Comparison of ENCODE assay signal across 19 mouse cellular contexts in the genomic region with DNA sequence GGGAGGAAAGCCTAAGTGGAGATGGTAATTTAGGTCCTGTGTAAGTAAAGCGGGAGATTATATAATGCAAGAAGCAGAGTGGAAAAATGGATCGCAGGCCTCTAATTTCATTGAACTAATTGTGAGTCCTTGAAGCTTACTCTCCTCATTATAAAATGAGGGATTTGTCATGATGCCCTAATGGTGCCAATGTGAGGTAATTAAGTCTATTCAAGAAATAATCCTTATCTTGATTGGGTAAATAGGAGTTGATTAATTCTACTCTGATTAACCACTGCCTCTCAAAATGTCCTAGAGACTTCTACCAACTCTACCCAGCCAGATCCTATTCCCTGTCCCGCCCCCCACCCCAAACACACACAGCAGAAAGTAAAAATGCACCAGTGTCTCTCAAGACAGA.
DNase-seq lines count a peak whose midpoint lies in the region; ATAC-seq and TF ChIP-seq lines count a peak whose summit lies in the region.
"Had no signal": no experiment of that assay in that cellular context is flagged by ENCODE, and none has a peak within 500 bp of the region (broad histone marks: within the 10 kb centered on the region; RNA-seq: fewer than 3 reads in every experiment).

No protein-coding gene starts in this region.

- DNase-seq in forebrain, embryonic 11.5 days (ENCODE audit: low spot score): no peak
- no peak for DNase-seq in forebrain, embryonic 10.5 days (ENCODE audit: extremely low spot score, low spot score)
- peak; percentile 25 for DNase-seq in Muller cell, postnatal 12 days (ENCODE audit: inconsistent ontology term)
- no peak for DNase-seq in forebrain, postnatal 0 days
- no peak for DNase-seq in heart, embryonic 10.5 days (ENCODE audit: low spot score)
- DNase-seq: adrenal gland, postnatal 14 days; B cell, adult 2 months; cerebellum, adult 2 months; cerebellum, postnatal 10 days; gastrocnemius, postnatal 14 days; heart, adult 2 months had no signal

- no peaks in the 10 kb centered on the region for H3K9me3 ChIP-seq in forebrain, embryonic 11.5 days (ENCODE audit: control insufficient read depth, low read length)
- no peaks in the 10 kb centered on the region for H3K9me3 ChIP-seq in forebrain, embryonic 10.5 days
- H3K9me3 ChIP-seq in forebrain, embryonic 13.5 days (replicated peaks): no peaks in the 10 kb centered on the region
- no peaks in the 10 kb centered on the region for H3K9me3 ChIP-seq in forebrain, postnatal 0 days (ENCODE audit: low read length)
- no peaks in the 10 kb centered on the region for H3K9me3 ChIP-seq in heart, embryonic 10.5 days
- no peaks in the 10 kb centered on the region for H3K9me3 ChIP-seq in intestine, postnatal 0 days (ENCODE audit: control insufficient read depth)
- H3K9me3 ChIP-seq: embryonic facial prominence, embryonic 10.5 days; G1E; heart, embryonic 12.5 days; hindbrain, embryonic 10.5 days had no signal

- no peak for TF ChIP-seq CTCF in forebrain, postnatal 0 days (IDR thresholded peaks at IDR 0.05; ENCODE audit: low read depth)
- no peak for TF ChIP-seq CTCF in intestine, postnatal 0 days (IDR thresholded peaks at IDR 0.05; ENCODE audit: low read depth)

- H3K4me1 ChIP-seq in forebrain, embryonic 11.5 days (replicated peaks; ENCODE audit: control insufficient read depth, insufficient read depth, low read length): no peaks in the 10 kb centered on the region; the same call in 1 of the 2 replicates
- peaks cover 14% of the 10 kb centered on the region for H3K4me1 ChIP-seq in forebrain, embryonic 10.5 days
- peaks cover 31% of the 10 kb centered on the region for H3K4me1 ChIP-seq in forebrain, embryonic 13.5 days
- no peaks in the 10 kb centered on the region for H3K4me1 ChIP-seq in forebrain, postnatal 0 days (ENCODE audit: insufficient read depth)
- no peaks in the 10 kb centered on the region for H3K4me1 ChIP-seq in heart, embryonic 10.5 days
- no peaks in the 10 kb centered on the region for H3K4me1 ChIP-seq in intestine, postnatal 0 days (replicated peaks; ENCODE audit: control insufficient read depth, insufficient read depth, low read length)
- H3K4me1 ChIP-seq: hindbrain, embryonic 10.5 days had no signal

- H3K4me3 ChIP-seq in forebrain, embryonic 11.5 days (ENCODE audit: low read depth, low read length): no peak overlapping the region
- no peak overlapping the region for H3K4me3 ChIP-seq in forebrain, embryonic 10.5 days
- H3K4me3 ChIP-seq in forebrain, embryonic 13.5 days: no peak overlapping the region
- no peak overlapping the region for H3K4me3 ChIP-seq in forebrain, postnatal 0 days (ENCODE audit: low read depth, low read length)
- H3K4me3 ChIP-seq in heart, embryonic 10.5 days: no peak overlapping the region
- no peak overlapping the region for H3K4me3 ChIP-seq in intestine, postnatal 0 days (ENCODE audit: low read depth, low read length)
- H3K4me3 ChIP-seq: embryonic facial prominence, embryonic 10.5 days; heart, adult 2 months; heart, embryonic 12.5 days; hindbrain, embryonic 10.5 days had no signal

- no peak overlapping the region for H3K9ac ChIP-seq in forebrain, embryonic 11.5 days (ENCODE audit: low read length)
- no peak overlapping the region for H3K9ac ChIP-seq in forebrain, embryonic 13.5 days
- H3K9ac ChIP-seq in forebrain, postnatal 0 days: no peak overlapping the region
- H3K9ac ChIP-seq in intestine, postnatal 0 days (ENCODE audit: low read depth, low read length): no peak overlapping the region
- H3K9ac ChIP-seq: heart, embryonic 12.5 days; hindbrain, embryonic 14.5 days had no signal

- H3K27ac ChIP-seq in forebrain, embryonic 11.5 days (ENCODE audit: low read depth, low read length): no peak overlapping the region
- no peak overlapping the region for H3K27ac ChIP-seq in forebrain, embryonic 10.5 days
- no peak overlapping the region for H3K27ac ChIP-seq in forebrain, embryonic 13.5 days
- H3K27ac ChIP-seq in forebrain, postnatal 0 days (ENCODE audit: low read depth, low read length): no peak overlapping the region
- no peak overlapping the region for H3K27ac ChIP-seq in heart, embryonic 10.5 days
- H3K27ac ChIP-seq in intestine, postnatal 0 days (ENCODE audit: low read depth, low read length): no peak overlapping the region
- H3K27ac ChIP-seq: embryonic facial prominence, embryonic 10.5 days; heart, adult 2 months; hindbrain, embryonic 10.5 days; hindbrain, embryonic 14.5 days had no signal

- H3K27me3 ChIP-seq in forebrain, embryonic 11.5 days (ENCODE audit: control insufficient read depth, insufficient read depth, low read length): no peaks in the 10 kb centered on the region
- H3K27me3 ChIP-seq in forebrain, embryonic 10.5 days (ENCODE audit: poor library complexity, severe bottlenecking): no peaks in the 10 kb centered on the region
- no peaks in the 10 kb centered on the region for H3K27me3 ChIP-seq in forebrain, embryonic 13.5 days
- no peaks in the 10 kb centered on the region for H3K27me3 ChIP-seq in forebrain, postnatal 0 days (ENCODE audit: insufficient read depth, low read length)
- H3K27me3 ChIP-seq in heart, embryonic 10.5 days (ENCODE audit: insufficient read depth, poor library complexity, severe bottlenecking): no peaks in the 10 kb centered on the region
- no peaks in the 10 kb centered on the region for H3K27me3 ChIP-seq in intestine, postnatal 0 days (replicated peaks; ENCODE audit: control insufficient read depth, insufficient read depth, low read length)
- H3K27me3 ChIP-seq: heart, embryonic 12.5 days had no signal

- H3K36me3 ChIP-seq in forebrain, embryonic 11.5 days (ENCODE audit: control insufficient read depth, insufficient read depth, low read length): no peaks in the 10 kb centered on the region
- H3K36me3 ChIP-seq in forebrain, embryonic 10.5 days (replicated peaks): no peaks in the 10 kb centered on the region
- H3K36me3 ChIP-seq in forebrain, embryonic 13.5 days (ENCODE audit: poor library complexity, severe bottlenecking): no peaks in the 10 kb centered on the region
- no peaks in the 10 kb centered on the region for H3K36me3 ChIP-seq in forebrain, postnatal 0 days (ENCODE audit: insufficient read depth)
- no peaks in the 10 kb centered on the region for H3K36me3 ChIP-seq in heart, embryonic 10.5 days
- H3K36me3 ChIP-seq in intestine, postnatal 0 days (ENCODE audit: control insufficient read depth, insufficient read depth): no peaks in the 10 kb centered on the region
- H3K36me3 ChIP-seq: embryonic facial prominence, embryonic 10.5 days; G1E; heart, embryonic 12.5 days; hindbrain, embryonic 10.5 days had no signal

- no peak overlapping the region for H3K4me2 ChIP-seq in forebrain, embryonic 11.5 days (ENCODE audit: low read depth, low read length, severe bottlenecking)
- no peak overlapping the region for H3K4me2 ChIP-seq in forebrain, embryonic 13.5 days
- H3K4me2 ChIP-seq in forebrain, postnatal 0 days (ENCODE audit: low read depth): no peak overlapping the region
- no peak overlapping the region for H3K4me2 ChIP-seq in intestine, postnatal 0 days (replicated peaks; ENCODE audit: low read depth)
- H3K4me2 ChIP-seq: heart, embryonic 12.5 days; hindbrain, embryonic 14.5 days had no signal

- peak; percentile 87 for ATAC-seq in forebrain, embryonic 11.5 days (replicated peaks; ENCODE audit: low FRiP score)
- peak; percentile 91 for ATAC-seq in forebrain, embryonic 13.5 days
- ATAC-seq in forebrain, postnatal 0 days: peak; percentile 38; the same call in 1 of the 2 replicates
- no peak for ATAC-seq in intestine, postnatal 0 days
- ATAC-seq: CD4-positive, CD25-positive, alpha-beta regulatory T cell, adult 4 months had no signal

- WGBS in forebrain, embryonic 11.5 days: 47% methylated on average over 3 of the region's 3 CpGs
- 69% methylated on average over 3 of the region's 3 CpGs for whole genome bisulfite sequencing in forebrain, embryonic 10.5 days
- WGBS in forebrain, embryonic 13.5 days: 36% methylated on average over 3 of the region's 3 CpGs
- WGBS in forebrain, postnatal 0 days: 22% methylated on average over 3 of the region's 3 CpGs
- 82% methylated on average over 3 of the region's 3 CpGs for WGBS in heart, embryonic 10.5 days
- 90% methylated on average over 3 of the region's 3 CpGs for WGBS in intestine, postnatal 0 days
